In genomic region chr12:4708881-4709604, GRCm38 (mm10) we compare ENCODE assay signal across 15 mouse cellular contexts. TPM values are rescaled to one million over a fixed set of nuclear protein-coding genes. Genes with fewer than 3 reads are reported as not detected.
DNase-seq lines count a peak whose midpoint lies in the region; ATAC-seq lines count a peak whose summit lies in the region.
"Had no signal": no experiment of that assay in that cellular context is flagged by ENCODE, and none has a peak within 500 bp of the region (broad histone marks: within the 10 kb centered on the region; RNA-seq: fewer than 3 reads in every experiment).

No protein-coding gene starts in this region.

- no peak overlapping the region for H3K4me3 ChIP-seq in hindbrain, embryonic 10.5 days
- H3K4me3 ChIP-seq in hindbrain, embryonic 14.5 days (replicated peaks; ENCODE audit: low read length): no peak overlapping the region
- H3K4me3 ChIP-seq in limb, embryonic 10.5 days: no peak overlapping the region

- H3K9me3 ChIP-seq in hindbrain, embryonic 10.5 days: no peaks in the 10 kb centered on the region
- H3K9me3 ChIP-seq in hindbrain, embryonic 14.5 days (ENCODE audit: control insufficient read depth, low read length): no peaks in the 10 kb centered on the region
- H3K9me3 ChIP-seq in limb, embryonic 10.5 days (replicated peaks): no peaks in the 10 kb centered on the region

- WGBS in hindbrain, embryonic 10.5 days: 78% methylated on average over 8 of the region's 8 CpGs
- 65% methylated on average over 8 of the region's 8 CpGs for WGBS in hindbrain, embryonic 14.5 days
- WGBS in limb, embryonic 10.5 days: 79% methylated on average over 8 of the region's 8 CpGs

- H3K4me1 ChIP-seq in hindbrain, embryonic 10.5 days (replicated peaks): no peaks in the 10 kb centered on the region
- no peaks in the 10 kb centered on the region for H3K4me1 ChIP-seq in hindbrain, embryonic 14.5 days (replicated peaks; ENCODE audit: control insufficient read depth, insufficient read depth, low read length)
- H3K4me1 ChIP-seq in limb, embryonic 10.5 days: peaks cover 2% of the 10 kb centered on the region; the same call in 1 of the 2 replicates

- H3K27me3 ChIP-seq in hindbrain, embryonic 10.5 days (ENCODE audit: insufficient read depth, poor library complexity, severe bottlenecking): no peaks in the 10 kb centered on the region
- H3K27me3 ChIP-seq in hindbrain, embryonic 14.5 days (ENCODE audit: control insufficient read depth, insufficient read depth, low read length): no peaks in the 10 kb centered on the region
- H3K27me3 ChIP-seq in limb, embryonic 10.5 days (ENCODE audit: low read depth, poor library complexity, severe bottlenecking): no peaks in the 10 kb centered on the region
- H3K27me3 ChIP-seq: Patski had no signal

- no peak for ATAC-seq in hindbrain, embryonic 14.5 days (ENCODE audit: low FRiP score)
- ATAC-seq in erythroblast, adult 5-6 weeks (replicated peaks; ENCODE audit: low FRiP score, poor library complexity, severe bottlenecking): 0 out of 2 replicates have a peak, but pooled peaks have one; percentile 11
- ATAC-seq in monocyte, adult 5-6 weeks (replicated peaks; ENCODE audit: insufficient number of reproducible peaks, low FRiP score, low TSS enrichment, poor library complexity, severe bottlenecking): no peak
- ATAC-seq: CD4-positive, CD25-positive, alpha-beta regulatory T cell, adult 4 months; lung, postnatal 0 days; Patski had no signal

- peak; percentile 12 for DNase-seq in hindbrain, embryonic 10.5 days (ENCODE audit: low spot score)
- DNase-seq in hindbrain, embryonic 14.5 days (ENCODE audit: low spot score): no peak
- peak; percentile 37 for DNase-seq in brain, adult 2 months (ENCODE audit: low read depth, low spot score)
- peak; percentile 26 for DNase-seq in limb, embryonic 10.5 days (ENCODE audit: low spot score)
- DNase-seq in adrenal gland, adult (ENCODE audit: inconsistent age in 2 of 2, low spot score in 1 of 2): no peak
- no peak for DNase-seq in layer of hippocampus, postnatal 25 days (ENCODE audit: extremely low spot score in 1 of 2, low spot score in 1 of 2)
- DNase-seq: adrenal gland, postnatal 25 days; cerebellum, adult 8-10 months; kidney, adult 2 months; right cerebral cortex, postnatal 25 days had no signal

- H3K27ac ChIP-seq in hindbrain, embryonic 10.5 days: peak overlapping the region; percentile 45
- no peak overlapping the region for H3K27ac ChIP-seq in hindbrain, embryonic 14.5 days
- H3K27ac ChIP-seq in limb, embryonic 10.5 days: no peak overlapping the region

- H3K4me2 ChIP-seq in hindbrain, embryonic 14.5 days (replicated peaks): no peak overlapping the region

- H3K9ac ChIP-seq in hindbrain, embryonic 14.5 days: no peak overlapping the region

- H3K36me3 ChIP-seq in hindbrain, embryonic 10.5 days: peaks cover 28% of the 10 kb centered on the region
- H3K36me3 ChIP-seq in hindbrain, embryonic 14.5 days (replicated peaks; ENCODE audit: control insufficient read depth, insufficient read depth): peaks cover 55% of the 10 kb centered on the region
- peaks cover 31% of the 10 kb centered on the region for H3K36me3 ChIP-seq in limb, embryonic 10.5 days

RNA-seq across cellular contexts. Expression of gene Fam228a, which starts 29.2 kb away (rescaled TPM):
- 0.24 and 0.41 TPM in 2 replicates for polyA plus RNA-seq in hindbrain, embryonic 10.5 days (2016; fragmentation: Nextera tagmentation; extraction: Ambion mirVana)
- 0.68 and 1.1 TPM in 2 replicates for polyA plus RNA-seq in hindbrain, embryonic 14.5 days (2014; fragmentation: Nextera tagmentation; extraction: Ambion mirVana)
- not detected in 2 replicates for total RNA-seq in erythroblast, adult 5-6 weeks (2015; ENCODE audit: low replicate concordance)
- 1.7 TPM in 1 of 2 replicates, not detected in the other for total RNA-seq in erythroblast, adult 5-6 weeks (2017; ENCODE audit: low replicate concordance)
- 0.13 and 0.14 TPM in 2 replicates for polyA plus RNA-seq in limb, embryonic 10.5 days (2016; fragmentation: Nextera tagmentation; extraction: Ambion mirVana)
- 1 to 10 TPM; 2.1 to 2.7 TPM for total RNA-seq in layer of hippocampus, postnatal 25 days (2021)
- total RNA-seq in monocyte, adult 5-6 weeks (2017): 0.85 TPM in 1 of 3 replicates, not detected in the others

RNA-seq across cellular contexts. Expression of gene Pfn4, which starts 59.8 kb away (rescaled TPM):
- 2.4 and 3.0 TPM in 2 replicates for polyA plus RNA-seq in hindbrain, embryonic 10.5 days (2016; fragmentation: Nextera tagmentation; extraction: Ambion mirVana)
- polyA plus RNA-seq in hindbrain, embryonic 14.5 days (2014; fragmentation: Nextera tagmentation; extraction: Ambion mirVana): 15.3 and 16.3 TPM in 2 replicates
- total RNA-seq in erythroblast, adult 5-6 weeks (2015; ENCODE audit: low replicate concordance): not detected in 2 replicates
- 2.7 TPM in 1 of 2 replicates, not detected in the other for total RNA-seq in erythroblast, adult 5-6 weeks (2017; ENCODE audit: low replicate concordance)
- polyA plus RNA-seq in limb, embryonic 10.5 days (2016; fragmentation: Nextera tagmentation; extraction: Ambion mirVana): 1.0 and 1.9 TPM in 2 replicates
- 10 to 100 TPM; 13.0 to 13.5 TPM for total RNA-seq in layer of hippocampus, postnatal 25 days (2021)
- total RNA-seq in monocyte, adult 5-6 weeks (2017): not detected in 3 replicates

Comparison
In these comparisons a context has a peak if more than half of its experiments do, and no peak if none do; other contexts are left out.
1. DNase-seq: peak in hindbrain, embryonic 10.5 days (single experiment), brain, adult 2 months (single experiment) and limb, embryonic 10.5 days (single experiment); none in hindbrain, embryonic 14.5 days (single experiment), adrenal gland, adult (0 of 2) and layer of hippocampus, postnatal 25 days (0 of 2).